Comparison of ENCODE assay signal across 8 mouse cellular contexts in genomic region chr3:122729960-122730740, GRCm38 (mm10). TPM values are rescaled to one million over a fixed set of nuclear protein-coding genes. Genes with fewer than 3 reads are reported as not detected.
DNase-seq lines count a peak whose midpoint lies in the region; ATAC-seq and TF ChIP-seq lines count a peak whose summit lies in the region.

No protein-coding gene starts in this region.

- WGBS in hindbrain, embryonic 15.5 days, result under 1% methylated on average over 91 of the region's 92 CpGs

- H3K9ac ChIP-seq in hindbrain, embryonic 15.5 days, result peak overlapping the region; percentile 77

- H3K9me3 ChIP-seq in hindbrain, embryonic 15.5 days, result no peaks in the 10 kb centered on the region

- H3K27ac ChIP-seq in gastrocnemius, adult 2 months, result peak overlapping the region; percentile 86
- H3K27ac ChIP-seq in hindbrain, embryonic 15.5 days (replicated peaks), result peak overlapping the region; percentile 85

- DNase-seq in T-cell, adult 2 months (ENCODE audit: low spot score), result peak; percentile 23
- peak; percentile 56 to 60 for DNase-seq in cerebellum, postnatal 25 days
- peak; percentile 80 for DNase-seq in gastrocnemius, adult 2 months
- DNase-seq in left cerebral cortex, postnatal 10 days (ENCODE audit: extremely low spot score in 1 of 2, low spot score in 2 of 2), result peak; percentile 27 to 85
- DNase-seq in right cerebral cortex, adult 2 months (ENCODE audit: low spot score in 2 of 2), result peak; percentile 27 to 52
- DNase-seq in urinary bladder, adult 2 months (ENCODE audit: low spot score), result peak; percentile 85

- H3K4me3 ChIP-seq in gastrocnemius, adult 2 months, result peak overlapping the region; percentile 92
- peak overlapping the region; percentile 86 for H3K4me3 ChIP-seq in hindbrain, embryonic 15.5 days

- peak; percentile 86 for ATAC-seq in hindbrain, embryonic 15.5 days (ENCODE audit: low FRiP score, low read depth)
- peak; percentile 45 for ATAC-seq in megakaryocyte, adult 5-6 weeks (ENCODE audit: poor library complexity, severe bottlenecking)

- TF ChIP-seq CTCF in gastrocnemius, adult 2 months (IDR thresholded peaks at IDR 0.05), result peak; percentile 75

- intact Hi-C loops in gastrocnemius, adult 2 months (cut with DNase I), result loop anchor here (5.0 to 10.0 kb wide), 3 partner anchors 68 to 172 kb away; no protein-coding TSS in a partner anchor
- intact Hi-C loops in left cerebral cortex, postnatal 10 days (cut with DNase I), result loop anchor here (5.0 kb wide), 2 partner anchors 42 to 172 kb away; no protein-coding TSS in a partner anchor

- H3K4me1 ChIP-seq in hindbrain, embryonic 15.5 days (replicated peaks), result peaks cover 16% of the 10 kb centered on the region

- no peaks in the 10 kb centered on the region for H3K36me3 ChIP-seq in hindbrain, embryonic 15.5 days

- H3K4me2 ChIP-seq in hindbrain, embryonic 15.5 days, result peak overlapping the region; percentile 90

- H3K27me3 ChIP-seq in hindbrain, embryonic 15.5 days, result no peaks in the 10 kb centered on the region

RNA-seq across cellular contexts. Expression of gene Pde5a, which starts 1.4 kb away (rescaled TPM):
- total RNA-seq in gastrocnemius, adult 2 months (2021), result 1 to 10 TPM; 1.7 to 2.0 TPM
- polyA plus RNA-seq in hindbrain, embryonic 15.5 days (2015; fragmentation: Nextera tagmentation; extraction: Ambion mirVana), result 2.0 and 2.1 TPM in 2 replicates
- 10 to 100 TPM in 1 of 2 experiments, 1 to 10 TPM in 1; 8.9 to 14.3 TPM for total RNA-seq in left cerebral cortex, postnatal 10 days (2021)
- 3.4 and 4.7 TPM in 2 replicates for total RNA-seq in megakaryocyte, adult 5-6 weeks (2015)
- 2.8 and 7.8 TPM in 2 replicates for total RNA-seq in megakaryocyte, adult 5-6 weeks (2017)
- 115 and 175 TPM in 2 replicates for polyA plus RNA-seq in urinary bladder, adult 2 months (2012; rRNA removed)

Comparison
In these comparisons a context has a peak if more than half of its experiments do, and no peak if none do; other contexts are left out.
1. Peak in every context shown above with its lines: DNase-seq, ATAC-seq, H3K4me3 ChIP-seq and H3K27ac ChIP-seq.
2. DNase-seq: peak in every context shown above with its lines; median percentile 85 in urinary bladder, adult 2 months; 80 in gastrocnemius, adult 2 months; 58 in cerebellum, postnatal 25 days; 56 in left cerebral cortex, postnatal 10 days; 40 in right cerebral cortex, adult 2 months; 23 in T-cell, adult 2 months.